Mouse (Mus musculus) testis, postnatal 14 days (tissue): Measurements from ENCODE around the gene Lat2.

Experiments
- DNase-seq: peaks from one replicate; pipeline ENCODE4 v3.0.0; 2021; ENCODE audit warnings: low spot score

Gene Lat2

GRCm38 (mm10) chr5:134611810-134612521 lies 2.9 kb downstream of the Lat2 start:
- no peak for DNase-seq

GRCm38 (mm10) chr5:134609916-134610643 lies 4.7 kb downstream of the Lat2 start:
- no peak for DNase-seq

GRCm38 (mm10) chr5:134607121-134607520 lies 7.7 kb downstream of the Lat2 start:
- DNase-seq = no peak

GRCm38 (mm10) chr5:134606314-134606713 lies 8.5 kb downstream of the Lat2 start:
- no peak for DNase-seq

GRCm38 (mm10) chr5:134604376-134604775 lies 10.4 kb downstream of the Lat2 start:
- no peak for DNase-seq

- peak; percentile 34 for DNase-seq
These were observed 17.1 kb downstream of the Lat2 start for GRCm38 (mm10) chr5:134597711-134598110.

GRCm38 (mm10) chr5:134593093-134593492 lies 21.7 kb downstream of the Lat2 start:
- no peak for DNase-seq

- no peak for DNase-seq
These were observed 22.7 kb downstream of the Lat2 start for GRCm38 (mm10) chr5:134592026-134592581.

GRCm38 (mm10) chr5:134589900-134590299 lies 24.9 kb downstream of the Lat2 start:
- no peak for DNase-seq

- no peak for DNase-seq
These were observed 30.0 kb downstream of the Lat2 start for GRCm38 (mm10) chr5:134584798-134585197.

- no peak for DNase-seq
These were observed 31.0 kb downstream of the Lat2 start for GRCm38 (mm10) chr5:134583884-134584213.

- no peak for DNase-seq
These were observed 31.6 kb downstream of the Lat2 start for GRCm38 (mm10) chr5:134583006-134583883.

- DNase-seq = peak; percentile 95
These were observed 32.5 kb downstream of the Lat2 start for GRCm38 (mm10) chr5:134582221-134582907.

GRCm38 (mm10) chr5:134581146-134581545 lies 33.7 kb downstream of the Lat2 start, which contains the start of gene Rfc2:
Rfc2 (plus strand) TSS chr5:134581366.
- no peak for DNase-seq

GRCm38 (mm10) chr5:134579135-134579534 lies 35.7 kb downstream of the Lat2 start:
- no peak for DNase-seq

- no peak for DNase-seq
These were observed 37.3 kb downstream of the Lat2 start for GRCm38 (mm10) chr5:134577534-134577933.

- no peak for DNase-seq
These were observed 38.2 kb downstream of the Lat2 start for GRCm38 (mm10) chr5:134576517-134577220.

GRCm38 (mm10) chr5:134575833-134576232 lies 39.0 kb downstream of the Lat2 start:
- no peak for DNase-seq

GRCm38 (mm10) chr5:134572508-134573214 lies 42.2 kb downstream of the Lat2 start:
- no peak for DNase-seq
